ENCODE assay signal across 21 mouse cellular contexts in genomic region chr2:91917096-91917495, GRCm38 (mm10). TPM values are rescaled to one million over a fixed set of nuclear protein-coding genes. Genes with fewer than 3 reads are reported as not detected.
"Had no signal": no experiment of that assay in that cellular context is flagged by ENCODE, and none has a peak within 500 bp of the region (broad histone marks: within the 10 kb centered on the region; RNA-seq: fewer than 3 reads in every experiment).

No protein-coding gene starts in this region.

- H3K9me3 ChIP-seq: midbrain, embryonic 10.5 days; midbrain, embryonic 13.5 days; neural tube, embryonic 13.5 days; neural tube, embryonic 15.5 days had no signal

- H3K9ac ChIP-seq: lung, embryonic 14.5 days; midbrain, embryonic 13.5 days; neural tube, embryonic 13.5 days; neural tube, embryonic 15.5 days had no signal

- DNase-seq: lung, adult 18-20 months; lung, embryonic 14.5 days; lung, postnatal 10 days; lung, postnatal 4 days; retina, postnatal 1 day; right cerebral cortex, adult 18-20 months; right cerebral cortex, postnatal 25 days; right cerebral cortex, postnatal 4 days; spleen, adult 18-20 months; thymus, adult 18-20 months; thymus, postnatal 14 days; thymus, postnatal 36 days had no signal

- ATAC-seq: midbrain, embryonic 13.5 days; midbrain, embryonic 16.5 days had no signal

- H3K4me2 ChIP-seq: lung, embryonic 14.5 days; midbrain, embryonic 13.5 days; neural tube, embryonic 13.5 days; neural tube, embryonic 15.5 days had no signal

- H3K27ac ChIP-seq: midbrain, embryonic 10.5 days; midbrain, embryonic 13.5 days; neural tube, embryonic 13.5 days; neural tube, embryonic 15.5 days had no signal

- H3K4me3 ChIP-seq: midbrain, embryonic 10.5 days; midbrain, embryonic 13.5 days; myocyte; neural tube, embryonic 13.5 days; neural tube, embryonic 15.5 days had no signal

RNA-seq across cellular contexts. Expression of gene Chrm4, which starts 10.0 kb away (rescaled TPM):
- total RNA-seq: megakaryocyte, adult 5-6 weeks had no signal
- polyA plus RNA-seq: stomach, embryonic 14.5 days had no signal

RNA-seq across cellular contexts. Expression of gene Gm9821, which starts 28.4 kb away (rescaled TPM):
- total RNA-seq: megakaryocyte, adult 5-6 weeks had no signal
- polyA plus RNA-seq: midbrain, embryonic 16.5 days; small intestine, adult 2 months had no signal
